Mouse (Mus musculus) lung, postnatal 0 days (tissue): ENCODE results near the gene Mettl7a3.

Source experiments
- CTCF ChIP-seq: IDR thresholded peaks from 2 replicates; pipeline ENCODE4 v1.5.1; 2016; ENCODE audit warnings: antibody characterized with exemption, mild to moderate bottlenecking
- EP300 ChIP-seq: IDR thresholded peaks from 2 replicates; pipeline ENCODE4 v1.6.1; 2016; ENCODE audit warnings: antibody characterized with exemption, mild to moderate bottlenecking, control low read depth

DNA sequence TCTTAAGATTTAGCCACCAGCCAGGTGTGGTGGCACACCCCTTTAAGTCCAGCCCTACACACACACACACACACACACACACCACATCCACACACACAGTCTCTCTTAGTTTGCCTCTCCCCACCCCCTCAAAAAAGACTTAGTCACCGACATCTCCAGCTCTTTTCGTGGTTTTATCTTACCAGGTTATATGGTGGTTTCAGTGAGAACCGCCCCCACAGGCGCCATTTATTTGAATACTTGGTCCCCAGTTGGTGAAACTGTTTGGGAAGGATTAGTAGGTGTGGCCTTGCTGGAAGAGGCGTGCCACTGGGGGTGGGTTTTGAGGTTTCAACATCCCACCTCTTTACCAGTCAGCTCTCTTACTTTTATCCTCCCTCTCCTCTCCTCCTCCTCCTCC lies 36.9 kb upstream of the Mettl7a3 start:
- TF ChIP-seq EP300, result no peak
- no peak for TF ChIP-seq CTCF
